Comparison of ENCODE assay signal across 9 mouse cellular contexts in genomic region chr8:45010685-45011084, GRCm38 (mm10). TPM values are rescaled to one million over a fixed set of nuclear protein-coding genes. Genes with fewer than 3 reads are reported as not detected.
A peak's percentile ranks its signal among the peaks of the same experiment; 100 is the strongest.
DNase-seq lines count a peak whose midpoint lies in the region; ATAC-seq and TF ChIP-seq lines count a peak whose summit lies in the region.
"Had no signal": no experiment of that assay in that cellular context is flagged by ENCODE, and none has a peak within 500 bp of the region (broad histone marks: within the 10 kb centered on the region; RNA-seq: fewer than 3 reads in every experiment).

No protein-coding gene starts in this region.

- peaks cover 50% of the 10 kb centered on the region for H3K36me3 ChIP-seq in liver, adult 2 months (ENCODE audit: control insufficient read depth, insufficient read depth, low read length)
- peaks cover 2% of the 10 kb centered on the region; the same call in 1 of the 2 replicates for H3K36me3 ChIP-seq in liver, embryonic 11.5 days (ENCODE audit: control insufficient read depth, insufficient read depth, low read length)

- 0 out of 2 replicates have a peak, but pooled peaks cover 2% of the 10 kb centered on the region for H3K4me1 ChIP-seq in liver, adult 2 months (ENCODE audit: control insufficient read depth, insufficient read depth, low read length)
- H3K4me1 ChIP-seq in liver, embryonic 11.5 days (replicated peaks; ENCODE audit: control insufficient read depth, insufficient read depth, low read length), result no peaks in the 10 kb centered on the region

- ATAC-seq in liver, embryonic 11.5 days (replicated peaks; ENCODE audit: low FRiP score), result no peak

- H3K79me2 ChIP-seq in liver, adult 2 months (ENCODE audit: control insufficient read depth, insufficient read depth, low read length), result no peaks in the 10 kb centered on the region

- H3K4me3 ChIP-seq in liver, adult 2 months (ENCODE audit: insufficient read depth, low read depth, low read length), result no peak overlapping the region
- no peak overlapping the region for H3K4me3 ChIP-seq in liver, embryonic 11.5 days (ENCODE audit: low read depth, low read length)

- WGBS in liver, adult 2 months, result 68% methylated on average over 4 of the region's 4 CpGs
- WGBS in liver, embryonic 11.5 days, result 35% methylated on average over 4 of the region's 4 CpGs

- peak; percentile 9 for DNase-seq in liver, adult 2 months (ENCODE audit: extremely low read depth, low read depth, low spot score)
- DNase-seq in liver, embryonic 11.5 days (ENCODE audit: low spot score), result no peak
- peak; percentile 36 for DNase-seq in adrenal gland, adult 8-10 months
- peak; percentile 62 to 70 for DNase-seq in cerebellum, postnatal 14 days
- DNase-seq in kidney, postnatal 14 days, result peak; percentile 61
- DNase-seq in mesoderm, embryonic 11.5 days (ENCODE audit: low read depth, low spot score), result peak; percentile 52
- DNase-seq in thymus, postnatal 25 days, result no peak

- peak; percentile 32; the same call in 1 of the 2 replicates for TF ChIP-seq CTCF in liver, adult 2 months (IDR thresholded peaks at IDR 0.05; ENCODE audit: low read depth, low read length)

- no peaks in the 10 kb centered on the region for H3K9me3 ChIP-seq in liver, embryonic 11.5 days (ENCODE audit: control insufficient read depth, low read length)

- H3K9ac ChIP-seq in liver, adult 2 months (ENCODE audit: low read depth, low read length), result no peak overlapping the region
- no peak overlapping the region for H3K9ac ChIP-seq in liver, embryonic 11.5 days (ENCODE audit: low read depth, low read length)

- no peaks in the 10 kb centered on the region for H3K27me3 ChIP-seq in liver, adult 2 months (ENCODE audit: control insufficient read depth, insufficient read depth, low read length)
- no peaks in the 10 kb centered on the region for H3K27me3 ChIP-seq in liver, embryonic 11.5 days (replicated peaks; ENCODE audit: control insufficient read depth, insufficient read depth, low read length)

- no peak for TF ChIP-seq POLR2A in liver, adult 2 months (IDR thresholded peaks at IDR 0.05; ENCODE audit: extremely low read depth, insufficient read depth, low read length)

- no peak overlapping the region for H3K4me2 ChIP-seq in liver, embryonic 11.5 days

- H3K27ac ChIP-seq in liver, adult 2 months (replicated peaks; ENCODE audit: insufficient read depth, low read depth, low read length), result no peak overlapping the region
- H3K27ac ChIP-seq in liver, embryonic 11.5 days (ENCODE audit: low read depth, low read length), result no peak overlapping the region
- H3K27ac ChIP-seq: macrophage had no signal

RNA-seq across cellular contexts. Expression of gene Mtnr1a, which starts 58.3 kb away (rescaled TPM):
- 0.34 and 0.37 TPM in 2 replicates for total RNA-seq in liver, adult 2 months (2014; rRNA removed)
- polyA plus RNA-seq in liver, adult 2 months (2012; rRNA removed), result 0.22 and 0.35 TPM in 2 replicates
- polyA plus RNA-seq in liver, embryonic 11.5 days (2014; fragmentation: Nextera tagmentation; extraction: Ambion mirVana), result not detected in 2 replicates
- not detected for total RNA-seq in adrenal gland, adult 8-10 months (2022)
- polyA plus RNA-seq: heart, embryonic 16.5 days; macrophage had no signal

Comparison
In these comparisons a context has a peak if more than half of its experiments do, and no peak if none do; other contexts are left out.
1. DNase-seq: peak in liver, adult 2 months (single experiment), adrenal gland, adult 8-10 months (single experiment), cerebellum, postnatal 14 days (2 of 2), kidney, postnatal 14 days (single experiment) and mesoderm, embryonic 11.5 days (single experiment); none in liver, embryonic 11.5 days (single experiment) and thymus, postnatal 25 days (single experiment).